In the genomic region with DNA sequence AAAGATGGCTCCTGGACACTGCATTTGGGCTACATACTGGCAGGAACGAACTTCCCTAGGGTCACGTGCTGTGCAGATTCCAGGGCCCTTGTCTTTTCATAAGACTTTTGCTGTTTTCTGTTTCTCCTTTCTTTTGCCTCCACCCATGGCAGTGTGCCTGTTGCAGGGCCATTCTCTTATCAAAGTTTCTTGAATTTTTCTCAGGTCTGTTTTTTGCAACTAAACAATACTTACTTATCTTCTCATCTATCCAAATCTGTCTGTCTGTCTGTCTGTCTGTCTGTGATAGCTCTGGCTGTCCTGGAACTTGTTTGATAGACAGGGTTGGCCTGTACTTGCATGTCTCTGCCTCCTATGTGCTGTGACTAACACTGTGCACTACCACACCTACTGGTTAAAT, we compare ENCODE assay signal across 12 mouse cellular contexts.
"Had no signal": no experiment of that assay in that cellular context is flagged by ENCODE, and none has a peak within 500 bp of the region (broad histone marks: within the 10 kb centered on the region; RNA-seq: fewer than 3 reads in every experiment).

No protein-coding gene starts in this region.

- H3K36me3 ChIP-seq: limb, embryonic 15.5 days; midbrain, embryonic 13.5 days; neural tube, embryonic 15.5 days; stomach, embryonic 15.5 days had no signal

- H3K4me3 ChIP-seq: left cerebral cortex, adult 2 months; limb, embryonic 15.5 days; midbrain, embryonic 13.5 days; neural tube, embryonic 15.5 days; stomach, embryonic 15.5 days had no signal

- H3K9me3 ChIP-seq: limb, embryonic 15.5 days; midbrain, embryonic 13.5 days; neural tube, embryonic 15.5 days; stomach, embryonic 15.5 days had no signal

- H3K9ac ChIP-seq: limb, embryonic 15.5 days; lung, embryonic 14.5 days; midbrain, embryonic 13.5 days; neural tube, embryonic 15.5 days; stomach, embryonic 15.5 days had no signal

- H3K27ac ChIP-seq: left cerebral cortex, adult 2 months; limb, embryonic 15.5 days; macrophage; midbrain, embryonic 13.5 days; neural tube, embryonic 15.5 days had no signal

- H3K4me1 ChIP-seq: neural tube, embryonic 15.5 days; stomach, embryonic 15.5 days had no signal

- H3K27me3 ChIP-seq: limb, embryonic 15.5 days; midbrain, embryonic 13.5 days; neural tube, embryonic 15.5 days; stomach, embryonic 15.5 days had no signal

- DNase-seq: kidney, adult 8-10 months; kidney, postnatal 25 days; lung, embryonic 14.5 days; lung, postnatal 14 days; thymus, adult 2 months; thymus, postnatal 25 days had no signal

- ATAC-seq: midbrain, embryonic 13.5 days had no signal

- H3K4me2 ChIP-seq: limb, embryonic 15.5 days; lung, embryonic 14.5 days; midbrain, embryonic 13.5 days; neural tube, embryonic 15.5 days; stomach, embryonic 15.5 days had no signal
